Mouse (Mus musculus): ENCODE measurements at regions not wholly inside any gene's neighbourhood (a gene's known extent, or its start where the extent isn't known, plus 50 kb on each side); places are given as distances from the start of the nearest gene placed in this dataset.

GRCm38 (mm10) chr10:66177318-66177717 lies 918.6 kb upstream of the Jmjd1c start:
- Histone ChIP-seq H3K9ac (ENCODE audit: low read depth, low read length) (no peak overlapping the region), H3K27ac (ENCODE audit: low read depth, low read length) (no peak overlapping the region), H3K27me3 (ENCODE audit: control insufficient read depth, insufficient read depth, low read length) (no peaks in the 10 kb centered on the region), H3K36me3 (ENCODE audit: control insufficient read depth, insufficient read depth, low read length) (no peaks in the 10 kb centered on the region), H3K4me3 (ENCODE audit: low read length) (no peak overlapping the region), H3K4me1 (ENCODE audit: control insufficient read depth, insufficient read depth, low read length) (no peaks in the 10 kb centered on the region), H3K9me3 (ENCODE audit: control insufficient read depth, low read length) (no peaks in the 10 kb centered on the region), H3K4me2 (replicated peaks; ENCODE audit: low read depth, low read length) (no peak overlapping the region)
- no peak for ATAC-seq (ENCODE audit: low FRiP score, low TSS enrichment)
- 27% methylated on average over 3 of the region's 3 CpGs for WGBS

GRCm38 (mm10) chr10:66181231-66181630 lies 914.7 kb upstream of the Jmjd1c start:
- ATAC-seq (ENCODE audit: low FRiP score, low TSS enrichment), result no peak
- Histone ChIP-seq H3K9me3 (ENCODE audit: control insufficient read depth, low read length) (no peaks in the 10 kb centered on the region), H3K27ac (ENCODE audit: low read depth, low read length) (no peak overlapping the region), H3K4me2 (replicated peaks; ENCODE audit: low read depth, low read length) (no peak overlapping the region), H3K36me3 (ENCODE audit: control insufficient read depth, insufficient read depth, low read length) (no peaks in the 10 kb centered on the region), H3K4me3 (ENCODE audit: low read length) (no peak overlapping the region), H3K27me3 (ENCODE audit: control insufficient read depth, insufficient read depth, low read length) (no peaks in the 10 kb centered on the region), H3K4me1 (ENCODE audit: control insufficient read depth, insufficient read depth, low read length) (no peaks in the 10 kb centered on the region), H3K9ac (ENCODE audit: low read depth, low read length) (no peak overlapping the region)
- WGBS, result 87% methylated on average over 2 of the region's 2 CpGs

- Histone ChIP-seq H3K27me3 (ENCODE audit: control insufficient read depth, insufficient read depth, low read length) (no peaks in the 10 kb centered on the region), H3K9ac (ENCODE audit: low read depth, low read length) (no peak overlapping the region), H3K36me3 (ENCODE audit: control insufficient read depth, insufficient read depth, low read length) (no peaks in the 10 kb centered on the region), H3K4me1 (ENCODE audit: control insufficient read depth, insufficient read depth, low read length) (no peaks in the 10 kb centered on the region), H3K4me2 (replicated peaks; ENCODE audit: low read depth, low read length) (no peak overlapping the region), H3K9me3 (ENCODE audit: control insufficient read depth, low read length) (no peaks in the 10 kb centered on the region), H3K27ac (ENCODE audit: low read depth, low read length) (no peak overlapping the region), H3K4me3 (ENCODE audit: low read length) (no peak overlapping the region)
- ATAC-seq (ENCODE audit: low FRiP score, low TSS enrichment), result no peak
- WGBS, result 86% methylated on average over 2 of the region's 2 CpGs
Observed at GRCm38 (mm10) chr10:66183069-66183468, 912.9 kb upstream of the Jmjd1c start.

GRCm38 (mm10) chr10:66187038-66187437 lies 908.9 kb upstream of the Jmjd1c start:
- Histone ChIP-seq H3K27ac (ENCODE audit: low read depth, low read length) (no peak overlapping the region), H3K9me3 (ENCODE audit: control insufficient read depth, low read length) (no peaks in the 10 kb centered on the region), H3K36me3 (ENCODE audit: control insufficient read depth, insufficient read depth, low read length) (no peaks in the 10 kb centered on the region), H3K4me3 (ENCODE audit: low read length) (no peak overlapping the region), H3K4me2 (replicated peaks; ENCODE audit: low read depth, low read length) (no peak overlapping the region), H3K4me1 (ENCODE audit: control insufficient read depth, insufficient read depth, low read length) (no peaks in the 10 kb centered on the region), H3K27me3 (ENCODE audit: control insufficient read depth, insufficient read depth, low read length) (no peaks in the 10 kb centered on the region), H3K9ac (ENCODE audit: low read depth, low read length) (no peak overlapping the region)
- 58% methylated on average over 1 of the region's 1 CpGs for WGBS
- ATAC-seq (ENCODE audit: low FRiP score, low TSS enrichment), result no peak

- Histone ChIP-seq H3K4me2 (replicated peaks; ENCODE audit: low read depth, low read length) (no peak overlapping the region), H3K9ac (ENCODE audit: low read depth, low read length) (no peak overlapping the region), H3K9me3 (ENCODE audit: control insufficient read depth, low read length) (no peaks in the 10 kb centered on the region), H3K4me3 (ENCODE audit: low read length) (no peak overlapping the region), H3K4me1 (ENCODE audit: control insufficient read depth, insufficient read depth, low read length) (no peaks in the 10 kb centered on the region), H3K27me3 (ENCODE audit: control insufficient read depth, insufficient read depth, low read length) (no peaks in the 10 kb centered on the region), H3K36me3 (ENCODE audit: control insufficient read depth, insufficient read depth, low read length) (no peaks in the 10 kb centered on the region), H3K27ac (ENCODE audit: low read depth, low read length) (no peak overlapping the region)
- ATAC-seq (ENCODE audit: low FRiP score, low TSS enrichment), result 0 out of 2 replicates have a peak, but pooled peaks have one; percentile 35
- 38% methylated on average over 4 of the region's 4 CpGs for WGBS
Observed at GRCm38 (mm10) chr10:66201115-66201514, 894.8 kb upstream of the Jmjd1c start.

- Histone ChIP-seq H3K4me2 (replicated peaks; ENCODE audit: low read depth, low read length) (no peak overlapping the region), H3K27ac (ENCODE audit: low read depth, low read length) (no peak overlapping the region), H3K9me3 (ENCODE audit: control insufficient read depth, low read length) (no peaks in the 10 kb centered on the region), H3K36me3 (ENCODE audit: control insufficient read depth, insufficient read depth, low read length) (no peaks in the 10 kb centered on the region), H3K9ac (ENCODE audit: low read depth, low read length) (no peak overlapping the region), H3K27me3 (ENCODE audit: control insufficient read depth, insufficient read depth, low read length) (no peaks in the 10 kb centered on the region), H3K4me1 (ENCODE audit: control insufficient read depth, insufficient read depth, low read length) (no peaks in the 10 kb centered on the region), H3K4me3 (ENCODE audit: low read length) (no peak overlapping the region)
- WGBS, result 42% methylated on average over 2 of the region's 2 CpGs
- ATAC-seq (ENCODE audit: low FRiP score, low TSS enrichment), result no peak
Observed at GRCm38 (mm10) chr10:66228123-66228522, 867.8 kb upstream of the Jmjd1c start.

GRCm38 (mm10) chr10:66234370-66234916 lies 861.5 kb upstream of the Jmjd1c start:
- H3K27ac ChIP-seq (ENCODE audit: low read depth, low read length), result no peak overlapping the region
- no peaks in the 10 kb centered on the region for H3K36me3 ChIP-seq (ENCODE audit: control insufficient read depth, insufficient read depth, low read length)
- no peak for ATAC-seq (ENCODE audit: low FRiP score, low TSS enrichment)
- no peaks in the 10 kb centered on the region for H3K4me1 ChIP-seq (ENCODE audit: control insufficient read depth, insufficient read depth, low read length)
- H3K9ac ChIP-seq (ENCODE audit: low read depth, low read length), result no peak overlapping the region
- H3K9me3 ChIP-seq (ENCODE audit: control insufficient read depth, low read length), result no peaks in the 10 kb centered on the region
- H3K27me3 ChIP-seq (ENCODE audit: control insufficient read depth, insufficient read depth, low read length), result no peaks in the 10 kb centered on the region
- 82% methylated on average over 2 of the region's 2 CpGs for WGBS
- no peak overlapping the region for H3K4me2 ChIP-seq (replicated peaks; ENCODE audit: low read depth, low read length)
- H3K4me3 ChIP-seq (ENCODE audit: low read length), result no peak overlapping the region

GRCm38 (mm10) chr10:66256377-66256776 lies 839.5 kb upstream of the Jmjd1c start:
- no peak for ATAC-seq (ENCODE audit: low FRiP score, low TSS enrichment)
- H3K9ac ChIP-seq (ENCODE audit: low read depth, low read length), result no peak overlapping the region

GRCm38 (mm10) chr10:66270647-66271270 lies 825.2 kb upstream of the Jmjd1c start:
- Histone ChIP-seq H3K4me2 (replicated peaks; ENCODE audit: low read depth, low read length) (no peak overlapping the region), H3K9me3 (ENCODE audit: control insufficient read depth, low read length) (no peaks in the 10 kb centered on the region), H3K36me3 (ENCODE audit: control insufficient read depth, insufficient read depth, low read length) (no peaks in the 10 kb centered on the region), H3K9ac (ENCODE audit: low read depth, low read length) (no peak overlapping the region), H3K4me1 (ENCODE audit: control insufficient read depth, insufficient read depth, low read length) (no peaks in the 10 kb centered on the region), H3K27ac (ENCODE audit: low read depth, low read length) (no peak overlapping the region), H3K4me3 (ENCODE audit: low read length) (no peak overlapping the region), H3K27me3 (ENCODE audit: control insufficient read depth, insufficient read depth, low read length) (no peaks in the 10 kb centered on the region)
- no peak for ATAC-seq (ENCODE audit: low FRiP score, low TSS enrichment)
- 88% methylated on average over 4 of the region's 4 CpGs for WGBS

More at GRCm38 (mm10) chr10:66256377-66256776, 839.5 kb upstream of the Jmjd1c start:
- Histone ChIP-seq H3K36me3 (ENCODE audit: control insufficient read depth, insufficient read depth, low read length) (no peaks in the 10 kb centered on the region), H3K27me3 (ENCODE audit: control insufficient read depth, insufficient read depth, low read length) (no peaks in the 10 kb centered on the region), H3K4me2 (replicated peaks; ENCODE audit: low read depth, low read length) (no peak overlapping the region), H3K9me3 (ENCODE audit: control insufficient read depth, low read length) (no peaks in the 10 kb centered on the region), H3K4me1 (ENCODE audit: control insufficient read depth, insufficient read depth, low read length) (no peaks in the 10 kb centered on the region), H3K4me3 (ENCODE audit: low read length) (no peak overlapping the region), H3K27ac (ENCODE audit: low read depth, low read length) (no peak overlapping the region)
- 76% methylated on average over 5 of the region's 5 CpGs for WGBS
